Mouse (Mus musculus) embryonic facial prominence, embryonic 11.5 days (tissue): ENCODE results near the gene Olfr545. TPM values are rescaled to one million over a fixed set of nuclear protein-coding genes. Genes with fewer than 3 reads are reported as not detected.

ENCODE experiments used
- ATAC-seq: fragments of 200-750 bp; cut with Nextera tagmentation; replicated peaks from 2 replicates; pipeline ENCODE4 v1.8.0; 2017; ENCODE audit warnings: low read depth; ENCODE audit not compliant: insufficient number of reproducible peaks, low FRiP score, low TSS enrichment
- DNase-seq: peaks from one replicate; pipeline ENCODE4 v3.0.0-alpha.2; 2015; ENCODE audit warnings: low spot score
- H3K27ac ChIP-seq: fragments of 300-500 bp; sonication (generic); replicated peaks from 2 replicates; pipeline ENCODE4 v1.5.1; 2014; ENCODE audit warnings: mild to moderate bottlenecking, low read depth, low read length, control low read depth
- H3K27me3 ChIP-seq: fragments of 300-500 bp; sonication (generic); 2 replicates; pipeline ENCODE4 v1.6.1; 2014; ENCODE audit warnings: mild to moderate bottlenecking, low read length, moderate library complexity, mixed read lengths; ENCODE audit not compliant: control insufficient read depth, insufficient read depth
- H3K36me3 ChIP-seq: fragments of 300-500 bp; sonication (generic); replicated peaks from 2 replicates; pipeline ENCODE4 v1.6.1; 2014; ENCODE audit warnings: low read depth, mild to moderate bottlenecking, low read length, moderate library complexity, mixed read lengths; ENCODE audit not compliant: control insufficient read depth, insufficient read depth
- H3K4me1 ChIP-seq: fragments of 300-500 bp; sonication (generic); 2 replicates; pipeline ENCODE4 v1.6.1; 2014; ENCODE audit warnings: low read length, mixed read lengths; ENCODE audit not compliant: control insufficient read depth, insufficient read depth
- H3K4me2 ChIP-seq: fragments of 300-500 bp; sonication (generic); 2 replicates; pipeline ENCODE4 v1.6.1; 2014; ENCODE audit warnings: low read depth, mild to moderate bottlenecking, control low read depth, low read length, moderate library complexity
- H3K4me3 ChIP-seq: fragments of 300-500 bp; sonication (generic); 2 replicates; pipeline ENCODE4 v1.5.1; 2014; ENCODE audit warnings: low read depth, low read length, control low read depth
- H3K9ac ChIP-seq: fragments of 300-500 bp; sonication (generic); replicated peaks from 2 replicates; pipeline ENCODE4 v1.6.1; 2014; ENCODE audit warnings: mild to moderate bottlenecking, control low read depth, low read length
- H3K9me3 ChIP-seq: fragments of 300-500 bp; sonication (generic); replicated peaks from 2 replicates; pipeline ENCODE4 v1.6.1; 2016; ENCODE audit warnings: mild to moderate bottlenecking, low read length, inconsistent platforms, mixed read lengths; ENCODE audit not compliant: control insufficient read depth
- WGBS: fragments of 180-500 bp; shearing (Covaris S2); extraction: QIAGEN DNeasy Blood & Tissue Kit; methylation state at CpG from one replicate; pipeline ENCODE4 v1.1.7; 2014; 5-methylcytosine and 5-hydroxymethylcytosine counted together
- polyA plus RNA-seq: library from polyadenylated mRNA; unstranded; fragments of >200 nt; fragmentation: Nextera tagmentation; extraction: Ambion mirVana; gene quantifications from 2 replicates; pipeline ENCODE4 v1.2.1, GENCODE M21; 2014

Olfr545 gene
- polyA plus RNA-seq, 1 experiment from 2014 or later: not detected

DNA sequence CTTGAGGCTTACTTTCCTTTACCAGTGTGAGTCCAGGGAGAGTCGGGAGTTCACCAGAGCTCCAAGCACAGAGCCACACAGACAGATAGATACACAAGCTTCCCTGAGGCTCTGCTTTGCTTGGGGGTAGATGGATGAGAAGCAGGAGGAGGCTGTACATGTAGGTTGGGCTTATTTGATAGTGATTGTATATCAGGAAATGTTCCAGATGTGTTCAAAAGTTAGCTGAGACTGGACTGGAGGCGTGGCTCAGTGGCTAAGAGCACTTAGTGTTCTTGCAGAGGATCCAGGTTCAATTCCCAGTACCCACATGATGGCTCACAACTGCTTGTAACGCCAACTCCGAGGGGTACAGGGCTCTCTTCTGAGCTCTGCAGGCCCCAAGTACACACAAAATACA, 20.9 kb downstream of the Olfr545 start:
- Histone ChIP-seq H3K4me1 (no peaks in the 10 kb centered on the region), H3K9me3 (no peaks in the 10 kb centered on the region), H3K27me3 (no peaks in the 10 kb centered on the region), H3K27ac (no peak overlapping the region), H3K4me2 (no peak overlapping the region), H3K4me3 (no peak overlapping the region), H3K36me3 (no peaks in the 10 kb centered on the region), H3K9ac (no peak overlapping the region)
- ATAC-seq: no peak
- WGBS: 91% methylated on average over 4 of the region's 4 CpGs
- DNase-seq: no peak

DNA sequence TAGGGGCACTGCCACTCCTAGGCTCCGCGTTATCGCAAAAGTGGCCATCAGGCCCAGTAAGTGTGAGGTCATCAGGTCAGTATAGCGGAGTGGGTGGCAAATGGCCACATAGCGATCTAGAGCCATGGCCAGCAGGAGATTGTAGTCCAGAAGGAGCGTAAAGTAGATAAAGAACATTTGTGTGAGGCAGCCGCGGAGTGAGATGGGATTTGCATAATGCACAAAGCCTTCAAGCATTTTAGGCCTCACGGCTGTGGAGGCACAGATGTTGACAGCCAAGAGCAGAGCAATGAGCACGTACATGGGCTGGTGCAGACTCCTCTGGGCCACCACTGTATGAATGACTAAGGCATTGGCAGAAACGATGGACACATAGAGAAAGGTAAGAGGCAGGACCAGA, 22.0 kb downstream of the Olfr545 start:
- Histone ChIP-seq H3K4me3 (no peak overlapping the region), H3K4me2 (no peak overlapping the region), H3K9ac (no peak overlapping the region), H3K36me3 (no peaks in the 10 kb centered on the region), H3K9me3 (no peaks in the 10 kb centered on the region), H3K27me3 (no peaks in the 10 kb centered on the region), H3K4me1 (no peaks in the 10 kb centered on the region), H3K27ac (no peak overlapping the region)
- ATAC-seq (no peak), DNase-seq (no peak)
- 78% methylated on average over 11 of the region's 11 CpGs for WGBS

DNA sequence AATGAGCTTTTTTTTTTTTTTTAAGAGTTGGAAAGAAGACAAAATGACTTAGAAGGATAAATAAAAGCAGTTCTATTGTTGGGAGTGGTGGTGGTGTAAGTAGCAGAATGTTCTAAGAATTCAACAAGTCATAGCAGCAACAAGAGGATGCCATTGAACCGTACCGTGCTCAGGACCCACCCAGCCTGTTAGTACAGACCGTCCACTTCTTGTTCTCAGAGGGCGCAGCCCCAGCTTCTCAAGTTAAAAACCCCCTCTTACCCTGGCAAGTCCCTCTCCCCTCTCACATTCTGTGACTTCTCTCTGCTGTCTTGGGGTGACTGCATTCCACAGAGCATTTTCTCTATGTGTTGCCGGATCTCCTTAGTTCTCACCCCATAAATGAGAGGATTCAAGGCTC, 22.8 kb downstream of the Olfr545 start:
- no peaks in the 10 kb centered on the region for H3K4me1 ChIP-seq
- H3K4me2 ChIP-seq: no peak overlapping the region
- no peaks in the 10 kb centered on the region for H3K36me3 ChIP-seq
- ATAC-seq (no peak), DNase-seq (no peak)
- H3K9me3 ChIP-seq: no peaks in the 10 kb centered on the region
- WGBS: 90% methylated on average over 5 of the region's 5 CpGs
- H3K27me3 ChIP-seq: no peaks in the 10 kb centered on the region
- H3K4me3 ChIP-seq: no peak overlapping the region
- no peak overlapping the region for H3K27ac ChIP-seq
- H3K9ac ChIP-seq: no peak overlapping the region

GRCm38 (mm10) chr7:102472675-102473074, 26.7 kb downstream of the Olfr545 start:
- no peak for ATAC-seq
- WGBS: 69% methylated on average over 5 of the region's 5 CpGs

GRCm38 (mm10) chr7:102467566-102467965, 31.8 kb downstream of the Olfr545 start:
- 91% methylated on average over 8 of the region's 8 CpGs for WGBS
- no peak for DNase-seq
- no peak overlapping the region for H3K4me2 ChIP-seq
- no peak overlapping the region for H3K27ac ChIP-seq
- ATAC-seq: no peak
- H3K27me3 ChIP-seq: no peaks in the 10 kb centered on the region
- H3K9ac ChIP-seq: no peak overlapping the region
- H3K4me3 ChIP-seq: no peak overlapping the region
- peaks cover 13% of the 10 kb centered on the region for H3K36me3 ChIP-seq
- H3K4me1 ChIP-seq: no peaks in the 10 kb centered on the region
- H3K9me3 ChIP-seq: no peaks in the 10 kb centered on the region

More at GRCm38 (mm10) chr7:102472675-102473074, 26.7 kb downstream of the Olfr545 start:
- no peak overlapping the region for H3K4me2 ChIP-seq
- no peaks in the 10 kb centered on the region for H3K27me3 ChIP-seq
- H3K9me3 ChIP-seq: no peaks in the 10 kb centered on the region
- no peak overlapping the region for H3K4me3 ChIP-seq
- H3K36me3 ChIP-seq: peaks cover 1% of the 10 kb centered on the region; the same call in 1 of the 2 replicates
- H3K4me1 ChIP-seq: no peaks in the 10 kb centered on the region
- H3K9ac ChIP-seq: no peak overlapping the region
- H3K27ac ChIP-seq: no peak overlapping the region
- DNase-seq: no peak

GRCm38 (mm10) chr7:102458618-102459380, 40.6 kb downstream of the Olfr545 start:
- 89% methylated on average over 5 of the region's 5 CpGs for WGBS
- no peak overlapping the region for H3K4me3 ChIP-seq
- H3K27ac ChIP-seq: no peak overlapping the region
- ATAC-seq: no peak
- H3K9me3 ChIP-seq: no peaks in the 10 kb centered on the region
- H3K27me3 ChIP-seq: no peaks in the 10 kb centered on the region
- peaks cover 13% of the 10 kb centered on the region for H3K36me3 ChIP-seq
- no peak overlapping the region for H3K9ac ChIP-seq
- no peak overlapping the region for H3K4me2 ChIP-seq
- DNase-seq: no peak
- no peaks in the 10 kb centered on the region for H3K4me1 ChIP-seq

DNA sequence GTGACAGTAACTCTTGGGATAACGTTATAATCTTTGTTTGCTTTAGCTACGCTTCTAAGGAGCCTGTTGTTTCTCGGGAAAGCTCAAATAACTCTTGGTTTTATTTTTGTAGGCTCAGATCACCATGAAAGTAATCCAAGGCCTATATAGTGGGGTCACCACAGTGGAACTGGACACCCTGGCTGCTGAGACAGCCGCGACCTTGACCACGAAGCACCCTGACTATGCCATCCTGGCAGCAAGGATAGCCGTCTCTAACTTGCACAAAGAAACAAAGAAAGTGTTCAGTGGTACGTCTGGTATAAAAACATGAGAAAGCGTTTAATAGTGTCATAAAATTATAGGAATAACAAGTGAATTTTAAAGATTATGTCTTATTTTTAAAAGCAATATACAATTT, 52.9 kb downstream of the Olfr545 start:
- DNase-seq (no peak), ATAC-seq (no peak)
- Histone ChIP-seq H3K4me3 (no peak overlapping the region), H3K36me3 (peaks cover 7% of the 10 kb centered on the region; the same call in 1 of the 2 replicates), H3K27ac (no peak overlapping the region), H3K4me2 (no peak overlapping the region), H3K27me3 (no peaks in the 10 kb centered on the region), H3K9me3 (no peaks in the 10 kb centered on the region), H3K9ac (no peak overlapping the region), H3K4me1 (no peaks in the 10 kb centered on the region)
- 92% methylated on average over 9 of the region's 9 CpGs for WGBS

GRCm38 (mm10) chr7:102444301-102444700, 55.1 kb downstream of the Olfr545 start:
- 86% methylated on average over 2 of the region's 2 CpGs for WGBS

More at GRCm38 (mm10) chr7:102444301-102444700, 55.1 kb downstream of the Olfr545 start:
- Histone ChIP-seq H3K9me3 (no peaks in the 10 kb centered on the region), H3K4me1 (no peaks in the 10 kb centered on the region), H3K4me3 (no peak overlapping the region), H3K27me3 (no peaks in the 10 kb centered on the region), H3K4me2 (no peak overlapping the region), H3K9ac (no peak overlapping the region), H3K36me3 (peaks cover 3% of the 10 kb centered on the region; the same call in 1 of the 2 replicates), H3K27ac (no peak overlapping the region)
- ATAC-seq: no peak
- DNase-seq: no peak
